Mouse (Mus musculus) T-cell, adult 66 days (primary cell): ENCODE results near the gene Sfxn1. TPM values are rescaled to one million over a fixed set of nuclear protein-coding genes. Genes with fewer than 3 reads are reported as not detected.

ENCODE experiments used
- total RNA-seq, 2 experiments: library from RNA; stranded (reverse); gene quantifications; 3 replicates in 1 of 2; 4 replicates in 1 of 2; pipeline ENCODE4 v1.2.4; 2023

Sfxn1 gene
- 10 to 100 TPM; 30.8 to 32.9 TPM for total RNA-seq

GRCm38 (mm10) chr13:54071606-54072331 is at the start of gene Sfxn1:
TSS of gene Sfxn1 (plus strand) at chr13:54071869.

GRCm38 (mm10) chr13:54055448-54055861 is 16.2 kb upstream of the Sfxn1 start, which contains the start of gene Drd1:
TSS of gene Drd1 (minus strand) at chr13:54055705.

Other genes with a start within 250 kb of the Sfxn1 start
- not detected for gene Drd1, start 16.2 kb upstream of the Sfxn1 start, total RNA-seq
- 10 to 100 TPM; 14.3 to 16.2 TPM for gene Hrh2, start 120.3 kb downstream of the Sfxn1 start, total RNA-seq